Mouse (Mus musculus): Measurements from ENCODE around the gene Sh3bp5.

DNA sequence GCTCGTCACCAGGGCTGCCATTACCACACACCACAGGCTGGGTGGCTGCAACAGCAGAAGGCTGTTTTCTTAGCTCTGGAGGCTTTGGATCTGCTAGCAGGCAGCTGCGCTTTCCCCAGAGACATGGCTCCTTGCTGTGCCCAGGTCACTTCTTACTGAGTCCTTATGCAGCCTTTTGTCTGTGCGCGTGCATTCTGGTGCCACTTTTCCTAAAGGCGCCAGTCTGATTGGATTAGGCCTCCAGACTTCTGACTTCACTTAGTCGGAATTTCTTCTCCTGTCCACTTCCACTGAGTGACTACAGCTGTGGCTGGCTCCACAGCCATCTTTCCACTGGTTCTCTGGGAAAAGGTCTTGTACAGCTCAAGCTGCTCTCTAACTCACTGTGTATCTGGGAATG, 27.0 kb upstream of the Sh3bp5 start:
- TF ChIP-seq CTCF (IDR thresholded peaks at IDR 0.05; ENCODE audit: borderline replicate concordance, control insufficient read depth, extremely low read depth, insufficient read depth, low read length, poor library complexity) (no peak), POLR2A (IDR thresholded peaks at IDR 0.05; ENCODE audit: control insufficient read depth, extremely low read depth, insufficient read depth, low read length, poor library complexity) (no peak)

Data from thymus, adult 2 months (tissue).